Mouse (Mus musculus) small intestine, adult 2 months (tissue): ENCODE measurements around the gene Spp1.

Experiments used
- CTCF ChIP-seq: fragments of 200-500 bp; IDR thresholded peaks from 2 replicates; pipeline ENCODE4 v1.5.1; 2012; ENCODE audit warnings: low read depth, mild to moderate bottlenecking, control low read depth, inconsistent platforms, low read length, moderate library complexity, mixed read lengths; ENCODE audit not compliant: insufficient replicate concordance, insufficient read length; ENCODE audit errors: extremely low read depth
- POLR2A ChIP-seq: fragments of 200-500 bp; IDR thresholded peaks from 2 replicates; pipeline ENCODE4 v1.6.1; 2012; ENCODE audit warnings: low read depth, mild to moderate bottlenecking, control low read depth, inconsistent platforms, low read length, moderate library complexity

DNA sequence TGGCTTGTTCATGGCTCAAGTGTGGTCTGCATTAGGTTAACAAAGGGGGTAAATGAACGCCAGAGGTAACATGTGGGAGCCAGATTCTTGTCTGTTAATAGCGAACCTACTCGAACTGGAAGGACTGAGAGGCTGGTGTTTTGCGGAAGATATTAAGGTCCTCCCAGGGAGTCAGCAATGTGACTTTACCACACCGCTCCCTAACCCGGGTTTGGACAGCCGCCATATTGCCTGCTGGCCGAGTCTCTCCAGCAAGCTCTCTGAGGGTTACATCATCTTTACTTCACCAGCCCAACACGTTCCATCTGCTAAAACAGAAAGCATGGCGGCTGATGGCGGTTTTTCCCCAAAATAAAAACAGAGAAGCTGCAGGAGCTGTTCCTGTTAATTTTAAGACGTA lies 30.8 kb downstream of the Spp1 start:
- TF ChIP-seq POLR2A, result no peak
- no peak for TF ChIP-seq CTCF
